Mouse (Mus musculus) T-helper 17 cell (primary cell): ENCODE data around the gene Cst6.

Source experiments
- in situ Hi-C, 2 experiments: fragments of 300-600 bp; cut with MboI, MseI; formaldehyde crosslinking; loops; 1 replicate in 1 of 2; 2 replicates in 1 of 2; pipeline ENCODE4 v1.15.1; 2025; ENCODE audit warnings: high pct_unique_total_duplicates in 2 of 2

The Cst6 gene

DNA sequence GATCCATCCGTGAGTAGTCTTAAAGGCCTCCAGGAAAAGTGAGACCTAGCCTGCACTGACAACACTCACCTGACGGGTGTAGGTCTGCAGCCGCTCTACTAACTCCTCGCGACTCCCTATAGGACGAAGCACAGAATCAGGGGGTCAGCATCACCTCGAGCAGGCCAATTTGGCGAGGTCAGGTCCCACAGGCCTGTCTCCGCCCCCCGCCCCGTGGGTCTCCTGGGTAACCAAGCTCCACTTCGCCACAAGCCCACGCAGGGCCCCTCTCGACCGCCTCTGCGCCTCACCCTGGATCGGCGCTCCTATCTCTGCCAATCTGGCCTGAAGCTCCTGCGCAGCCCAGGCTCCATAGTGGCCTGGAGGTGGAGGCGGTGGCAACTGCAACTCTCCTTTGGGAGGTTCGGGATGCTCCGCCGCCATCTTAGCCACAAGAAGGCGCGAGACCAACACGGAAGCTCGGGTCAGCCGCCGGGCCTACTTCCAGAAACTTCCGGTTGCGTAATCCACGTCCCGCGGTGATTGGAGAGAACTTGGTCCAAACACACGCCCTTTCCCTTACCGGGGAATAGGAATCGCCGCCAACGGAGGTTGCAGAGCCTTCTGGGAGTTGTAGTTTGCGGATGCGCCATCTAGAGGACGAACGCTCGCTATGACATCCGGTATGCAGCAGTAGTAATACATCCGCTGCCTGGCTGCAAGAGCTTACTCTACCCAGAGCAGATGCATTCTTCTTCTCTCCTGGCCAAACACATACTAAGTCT is 54.2 kb downstream of the Cst6 start, which contains the start of gene Sf3b2:
Gene Sf3b2 (minus strand): TSS at position 484 of the 764 bp plus-strand sequence.
- in situ Hi-C loops, result loop anchor here in 1 of 2 experiments (5.0 kb wide), 1 partner anchor 47 kb away; no protein-coding TSS in a partner anchor
